Mouse (Mus musculus) lung, adult 2 months (tissue): ENCODE data around the gene Adprh.

Experiments
- CTCF ChIP-seq: fragments of 200-500 bp; IDR thresholded peaks from 2 replicates; pipeline ENCODE4 v1.5.1; 2011; ENCODE audit warnings: mild to moderate bottlenecking, low read length, control low read depth; ENCODE audit not compliant: insufficient read depth
- POLR2A ChIP-seq: fragments of 200-500 bp; IDR thresholded peaks from 2 replicates; pipeline ENCODE4 v1.6.1; 2011; ENCODE audit warnings: low read depth, mild to moderate bottlenecking, control low read depth, low read length, borderline replicate concordance; ENCODE audit errors: extremely low read depth

GRCm38 (mm10) chr16:38445576-38445975 lies 6.9 kb downstream of the Adprh start:
- TF ChIP-seq POLR2A (no peak), CTCF (no peak)
